Mouse (Mus musculus) hindbrain, embryonic 16.5 days (tissue): ENCODE results near the gene Gpr179. TPM values are rescaled to one million over a fixed set of nuclear protein-coding genes. Genes with fewer than 3 reads are reported as not detected.

Experiments
- ATAC-seq: fragments of 200-750 bp; cut with Nextera tagmentation; 2 replicates; pipeline ENCODE4 v1.8.0; 2017; ENCODE audit warnings: moderate TSS enrichment, moderate library complexity
- H3K27ac ChIP-seq: fragments of 300-500 bp; sonication (generic); 2 replicates; pipeline ENCODE4 v1.5.1; 2014; ENCODE audit warnings: low read depth, mild to moderate bottlenecking, control low read depth, low read length, moderate library complexity
- H3K27me3 ChIP-seq: fragments of 300-500 bp; sonication (generic); replicated peaks from 2 replicates; pipeline ENCODE4 v1.6.1; 2014; ENCODE audit warnings: low read length; ENCODE audit not compliant: control insufficient read depth, insufficient read depth
- H3K36me3 ChIP-seq: fragments of 300-500 bp; sonication (generic); 2 replicates; pipeline ENCODE4 v1.6.1; 2014; ENCODE audit warnings: mild to moderate bottlenecking, low read length, moderate library complexity, mixed read lengths; ENCODE audit not compliant: control insufficient read depth, insufficient read depth
- H3K4me1 ChIP-seq: fragments of 300-500 bp; sonication (generic); 2 replicates; pipeline ENCODE4 v1.6.1; 2014; ENCODE audit warnings: low read depth, low read length; ENCODE audit not compliant: control insufficient read depth, insufficient read depth
- H3K4me2 ChIP-seq: fragments of 300-500 bp; sonication (generic); 2 replicates; pipeline ENCODE4 v1.6.1; 2014; ENCODE audit warnings: mild to moderate bottlenecking, low read length, control low read depth, moderate library complexity
- H3K4me3 ChIP-seq: fragments of 300-500 bp; sonication (generic); 2 replicates; pipeline ENCODE4 v1.5.1; 2014; ENCODE audit warnings: mild to moderate bottlenecking, low read length, control low read depth, moderate library complexity
- H3K9ac ChIP-seq: fragments of 300-500 bp; sonication (generic); 2 replicates; pipeline ENCODE4 v1.6.1; 2014; ENCODE audit warnings: low read depth, mild to moderate bottlenecking, control low read depth, low read length, moderate library complexity
- H3K9me3 ChIP-seq: fragments of 300-500 bp; sonication (generic); 2 replicates; pipeline ENCODE4 v1.6.1; 2014; ENCODE audit warnings: mild to moderate bottlenecking, low read length, moderate library complexity; ENCODE audit not compliant: control insufficient read depth
- WGBS: fragments of 180-500 bp; shearing (Covaris S2); extraction: QIAGEN DNeasy Blood & Tissue Kit; methylation state at CpG from one replicate; pipeline ENCODE4 v1.1.7; 2014; 5-methylcytosine and 5-hydroxymethylcytosine counted together
- polyA plus RNA-seq: library from polyadenylated mRNA; unstranded; fragments of >200 nt; fragmentation: Nextera tagmentation; extraction: Ambion mirVana; gene quantifications from 2 replicates; pipeline ENCODE4 v1.2.1, GENCODE M21; 2015

Gpr179 gene
- polyA plus RNA-seq, 1 experiment from 2014 or later = 0.43 TPM

- Histone ChIP-seq H3K4me3 (no peak overlapping the region), H3K9ac (no peak overlapping the region), H3K27me3 (no peaks in the 10 kb centered on the region), H3K4me1 (peaks cover 8% of the 10 kb centered on the region), H3K4me2 (no peak overlapping the region), H3K36me3 (no peaks in the 10 kb centered on the region), H3K27ac (no peak overlapping the region), H3K9me3 (no peaks in the 10 kb centered on the region)
- ATAC-seq = no peak
- WGBS = 78% methylated on average over 10 of the region's 10 CpGs
Measured at GRCm38 (mm10) chr11:97345446-97345845, 6.4 kb downstream of the Gpr179 start.

- no peak overlapping the region for H3K4me3 ChIP-seq
- no peak for ATAC-seq
- no peaks in the 10 kb centered on the region for H3K4me1 ChIP-seq
- 29% methylated on average over 17 of the region's 17 CpGs for WGBS
- H3K27ac ChIP-seq = no peak overlapping the region
- no peaks in the 10 kb centered on the region for H3K27me3 ChIP-seq
- no peak overlapping the region for H3K4me2 ChIP-seq
- no peaks in the 10 kb centered on the region for H3K36me3 ChIP-seq
- H3K9ac ChIP-seq = no peak overlapping the region
- no peaks in the 10 kb centered on the region for H3K9me3 ChIP-seq
Measured at GRCm38 (mm10) chr11:97343619-97344018, 8.3 kb downstream of the Gpr179 start.

DNA sequence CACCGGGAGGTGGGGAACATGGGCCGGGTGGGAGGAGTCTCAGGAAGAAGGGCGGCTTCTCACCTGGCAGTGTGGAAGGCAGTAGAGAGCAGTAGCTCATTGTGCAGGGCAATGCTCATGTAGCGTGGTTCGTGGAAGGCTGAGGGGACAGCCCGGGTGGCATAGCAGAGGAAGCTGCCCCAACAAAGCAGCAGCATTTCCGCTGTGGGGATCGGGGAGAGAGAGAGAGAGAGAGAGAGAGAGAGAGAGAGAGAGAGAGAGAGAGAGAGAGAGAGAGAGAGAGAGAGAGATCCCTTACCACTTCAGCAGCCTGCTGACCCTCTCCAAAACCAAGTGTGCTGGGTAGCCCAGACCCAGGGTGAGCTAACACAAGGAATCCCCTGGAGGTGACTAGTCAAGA lies 8.7 kb downstream of the Gpr179 start:
- Histone ChIP-seq H3K4me2 (no peak overlapping the region), H3K4me1 (peaks cover 3% of the 10 kb centered on the region), H3K9me3 (no peaks in the 10 kb centered on the region), H3K9ac (no peak overlapping the region), H3K27me3 (no peaks in the 10 kb centered on the region), H3K36me3 (no peaks in the 10 kb centered on the region), H3K27ac (no peak overlapping the region), H3K4me3 (no peak overlapping the region)
- ATAC-seq = no peak
- 45% methylated on average over 8 of the region's 8 CpGs for WGBS

GRCm38 (mm10) chr11:97338977-97339315 lies 12.9 kb downstream of the Gpr179 start:
- Histone ChIP-seq H3K9ac (peak overlapping the region; percentile 13; the same call in 1 of the 2 replicates), H3K27ac (peak overlapping the region; percentile 6; the same call in 1 of the 2 replicates), H3K36me3 (no peaks in the 10 kb centered on the region), H3K4me3 (no peak overlapping the region), H3K27me3 (no peaks in the 10 kb centered on the region), H3K4me2 (peak overlapping the region; percentile 41), H3K4me1 (peaks cover 4% of the 10 kb centered on the region), H3K9me3 (no peaks in the 10 kb centered on the region)
- 31% methylated on average over 17 of the region's 17 CpGs for WGBS
- no peak; the same call in 1 of the 2 replicates for ATAC-seq

GRCm38 (mm10) chr11:97338302-97338976 lies 13.4 kb downstream of the Gpr179 start:
- no peaks in the 10 kb centered on the region for H3K9me3 ChIP-seq
- WGBS = 48% methylated on average over 21 of the region's 21 CpGs
- peak overlapping the region; percentile 6; the same call in 1 of the 2 replicates for H3K27ac ChIP-seq
- H3K36me3 ChIP-seq = no peaks in the 10 kb centered on the region
- H3K4me1 ChIP-seq = peaks cover 4% of the 10 kb centered on the region
- peak overlapping the region; percentile 41 for H3K4me2 ChIP-seq
- peak overlapping the region; percentile 13; the same call in 1 of the 2 replicates for H3K9ac ChIP-seq
- peak; percentile 63 for ATAC-seq
- no peaks in the 10 kb centered on the region for H3K27me3 ChIP-seq
- no peak overlapping the region for H3K4me3 ChIP-seq

GRCm38 (mm10) chr11:97337363-97337762 lies 14.5 kb downstream of the Gpr179 start:
- Histone ChIP-seq H3K9ac (no peak overlapping the region), H3K4me3 (no peak overlapping the region), H3K9me3 (no peaks in the 10 kb centered on the region), H3K27me3 (no peaks in the 10 kb centered on the region), H3K27ac (no peak overlapping the region), H3K36me3 (no peaks in the 10 kb centered on the region), H3K4me1 (peaks cover 4% of the 10 kb centered on the region), H3K4me2 (no peak overlapping the region)
- WGBS = 83% methylated on average over 12 of the region's 12 CpGs
- no peak for ATAC-seq

GRCm38 (mm10) chr11:97336751-97337345 lies 15.0 kb downstream of the Gpr179 start:
- Histone ChIP-seq H3K4me2 (no peak overlapping the region), H3K4me3 (no peak overlapping the region), H3K36me3 (no peaks in the 10 kb centered on the region), H3K9ac (no peak overlapping the region), H3K27ac (no peak overlapping the region), H3K27me3 (no peaks in the 10 kb centered on the region), H3K4me1 (peaks cover 4% of the 10 kb centered on the region), H3K9me3 (no peaks in the 10 kb centered on the region)
- no peak for ATAC-seq
- 73% methylated on average over 14 of the region's 14 CpGs for WGBS

- H3K4me1 ChIP-seq = peaks cover 4% of the 10 kb centered on the region
- no peak for ATAC-seq
- no peaks in the 10 kb centered on the region for H3K36me3 ChIP-seq
- no peak overlapping the region for H3K27ac ChIP-seq
- H3K4me2 ChIP-seq = no peak overlapping the region
- H3K9ac ChIP-seq = no peak overlapping the region
- no peak overlapping the region for H3K4me3 ChIP-seq
- 59% methylated on average over 6 of the region's 6 CpGs for WGBS
- no peaks in the 10 kb centered on the region for H3K9me3 ChIP-seq
- H3K27me3 ChIP-seq = no peaks in the 10 kb centered on the region
Measured at GRCm38 (mm10) chr11:97336238-97336637, 15.6 kb downstream of the Gpr179 start.

GRCm38 (mm10) chr11:97334400-97334799 lies 17.5 kb downstream of the Gpr179 start:
- Histone ChIP-seq H3K4me2 (no peak overlapping the region), H3K36me3 (peaks cover 4% of the 10 kb centered on the region; the same call in 1 of the 2 replicates)
- WGBS = 86% methylated on average over 9 of the region's 9 CpGs

More at GRCm38 (mm10) chr11:97334400-97334799, 17.5 kb downstream of the Gpr179 start:
- Histone ChIP-seq H3K9ac (no peak overlapping the region), H3K27me3 (no peaks in the 10 kb centered on the region), H3K9me3 (no peaks in the 10 kb centered on the region), H3K4me3 (no peak overlapping the region), H3K27ac (no peak overlapping the region), H3K4me1 (peaks cover 4% of the 10 kb centered on the region)
- no peak for ATAC-seq
